Mouse (Mus musculus): ENCODE results near the gene Lkaaear1.

Gene Lkaaear1

DNA sequence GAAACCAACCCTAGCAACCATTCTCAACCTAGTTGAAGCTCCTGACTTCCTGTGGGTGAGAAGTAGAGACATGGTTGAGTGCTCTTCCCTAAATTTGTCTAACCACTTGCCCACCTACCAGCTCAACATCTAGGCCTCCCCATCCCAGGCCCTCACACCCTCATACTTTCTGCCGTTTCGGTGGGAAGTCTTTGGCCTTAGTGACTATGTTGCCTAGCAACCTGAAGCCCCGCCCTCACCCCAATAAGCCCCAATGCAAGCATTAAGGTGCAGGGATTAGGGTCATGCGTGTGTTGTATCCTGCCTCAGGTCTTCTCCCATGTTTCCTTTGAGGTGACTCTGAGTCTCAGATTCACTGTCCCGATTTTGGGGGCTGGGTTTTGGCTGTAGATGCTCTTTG, at the start of gene Lkaaear1:
Gene Lkaaear1, minus strand, starts transcription at position 202 of the 400 bp plus-strand sequence.
- CTCF ChIA-PET: no interaction called here
- POLR2A ChIA-PET: interaction anchor here in 3 of 4 experiments (0.8 to 1.4 kb wide), 4 partner anchors 9 to 39 kb away, joined by 3 to 4 read pairs (median 4); no protein-coding TSS in a partner anchor

DNA sequence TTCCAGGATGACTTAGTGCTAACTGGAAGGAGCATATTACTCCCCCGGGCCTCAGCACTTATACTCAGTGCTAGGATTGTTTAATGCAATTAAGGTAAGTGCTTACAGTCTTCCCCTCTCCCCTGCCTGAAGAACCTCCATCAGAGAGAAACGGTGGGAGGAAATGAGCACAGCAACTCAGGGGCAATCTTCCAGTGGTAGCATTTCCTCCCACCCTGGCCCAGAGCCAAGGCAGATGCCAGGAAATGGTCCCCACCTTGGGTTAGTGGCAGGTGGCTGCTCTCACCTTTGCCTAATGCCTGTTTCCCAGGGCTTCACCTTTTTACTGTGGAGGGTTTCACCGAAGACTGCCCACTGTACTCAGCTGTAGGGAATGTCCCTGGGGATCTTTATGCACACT, 31.8 kb upstream of the Lkaaear1 start:
- ChIA-PET POLR2A (interaction anchor here in 1 of 4 experiments (0.6 kb wide), 2 partner anchors 173 to 942 kb away, joined by 3 read pairs; no protein-coding TSS in a partner anchor), CTCF (interaction anchor here in 1 of 4 experiments (1.3 kb wide), 1 partner anchor 48 kb away, joined by 4 read pairs; no protein-coding TSS in a partner anchor)

DNA sequence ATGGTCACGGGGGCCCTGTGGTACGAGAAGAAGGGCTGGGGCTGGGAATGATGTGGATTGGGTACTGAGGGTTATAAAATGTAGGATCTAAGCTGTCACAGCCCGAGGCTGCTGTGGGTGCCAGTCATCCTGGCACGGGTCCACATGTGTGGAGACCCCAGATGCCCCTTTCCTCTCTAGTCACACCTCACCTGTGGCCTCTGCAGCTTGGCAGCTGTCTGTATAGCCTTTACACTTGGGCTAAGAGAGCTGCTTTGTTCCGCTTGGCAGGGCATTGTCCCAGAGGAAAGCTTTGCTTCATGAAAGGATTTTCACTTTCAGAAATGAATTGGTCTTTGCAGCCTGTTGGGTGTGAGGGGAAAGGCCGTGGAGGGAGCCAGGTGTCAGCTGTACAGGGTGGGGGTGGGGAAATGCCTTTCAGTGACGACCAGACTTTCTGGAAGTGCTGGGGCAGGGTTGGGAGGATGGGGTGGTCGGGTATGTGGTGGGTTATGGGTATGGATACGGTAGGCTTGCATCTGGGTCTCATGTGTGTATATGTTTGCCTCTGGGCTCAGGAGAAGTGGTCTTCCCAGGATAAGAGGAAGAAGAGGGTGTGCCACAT, 29.5 kb upstream of the Lkaaear1 start:
- ChIA-PET POLR2A (no interaction called here), CTCF (interaction anchor here in 2 of 4 experiments (0.5 to 0.9 kb wide), 5 partner anchors 14 to 1169 kb away, joined by 3 to 4 read pairs (median 4); partner anchors contain the start of gene Tcea2 (in 1 of the 2))

DNA sequence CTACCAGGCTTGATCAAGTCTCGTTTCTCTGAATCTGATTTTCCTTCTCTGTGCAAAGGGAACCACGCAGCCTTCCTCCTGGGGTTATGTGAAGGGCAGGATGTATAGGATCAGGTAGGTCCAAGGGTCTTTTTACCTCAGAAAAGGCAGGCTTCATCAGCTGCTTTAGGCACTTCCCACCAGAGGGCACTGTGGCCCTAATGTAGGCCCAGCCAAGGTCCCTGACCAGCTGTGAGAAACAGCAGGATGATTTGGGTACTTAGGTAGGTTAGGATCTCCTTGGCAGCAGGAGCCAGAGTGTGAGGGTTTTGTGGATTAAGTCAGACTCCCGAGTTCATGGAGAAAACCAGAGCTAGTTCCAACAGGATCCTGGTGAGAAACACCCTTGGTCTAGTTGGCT, 24.0 kb upstream of the Lkaaear1 start:
- ChIA-PET POLR2A (no interaction called here), CTCF (interaction anchor here (0.6 to 2.2 kb wide), 14 partner anchors 14 to 147 kb away, joined by 3 to 25 read pairs (median 3); partner anchors contain the start of genes Polr3k (in 1 of the 4), Sox18 (in 1 of the 4) and Tcea2 (in 1 of the 4))

DNA sequence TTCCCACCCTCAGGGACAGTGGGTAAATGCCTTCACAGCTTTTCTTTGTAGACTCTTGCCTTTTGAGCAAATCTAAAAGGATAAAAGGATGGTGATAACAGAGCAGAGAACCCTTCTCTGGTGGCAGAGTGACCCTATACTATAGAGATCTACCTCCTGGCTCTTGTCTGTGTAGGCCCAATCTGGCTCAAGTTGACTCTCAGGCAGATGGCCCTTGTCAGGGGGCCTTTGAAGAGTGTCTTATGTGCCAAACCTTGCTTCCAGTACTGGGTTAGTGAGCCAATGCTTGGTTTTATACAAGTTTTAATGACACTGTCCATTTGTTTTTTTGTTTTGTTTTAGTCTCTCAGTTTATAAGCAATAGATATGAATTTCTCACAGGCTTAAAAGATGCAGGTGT, 23.0 kb upstream of the Lkaaear1 start:
- POLR2A ChIA-PET: no interaction called here
- CTCF ChIA-PET: no interaction called here

DNA sequence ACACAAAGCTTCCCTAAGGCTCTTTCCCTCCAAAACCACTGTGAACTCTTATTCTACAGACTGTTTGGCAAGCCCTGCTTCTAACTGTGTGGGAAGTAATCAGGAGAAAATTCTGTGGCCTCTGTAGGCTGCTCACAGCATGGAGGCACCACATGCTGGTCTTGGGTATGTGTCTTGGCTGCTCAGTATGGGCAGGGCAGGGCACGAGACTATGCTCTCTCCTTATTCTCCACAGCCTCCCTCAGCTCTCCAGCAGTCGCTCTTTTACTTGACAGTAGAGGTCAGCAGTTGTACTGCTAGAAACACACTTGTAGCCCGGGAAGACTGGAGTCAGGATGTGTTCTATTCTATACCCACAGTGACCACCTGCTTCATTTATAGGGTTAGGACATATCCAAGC, 21.8 kb upstream of the Lkaaear1 start:
- ChIA-PET CTCF (interaction anchor here in 2 of 4 experiments (0.6 to 2.1 kb wide), 2 partner anchors 146 to 1496 kb away, joined by 4 to 7 read pairs; no protein-coding TSS in a partner anchor), POLR2A (interaction anchor here in 1 of 4 experiments (1.2 kb wide), 1 partner anchor 33 kb away, joined by 4 read pairs; no protein-coding TSS in a partner anchor)

DNA sequence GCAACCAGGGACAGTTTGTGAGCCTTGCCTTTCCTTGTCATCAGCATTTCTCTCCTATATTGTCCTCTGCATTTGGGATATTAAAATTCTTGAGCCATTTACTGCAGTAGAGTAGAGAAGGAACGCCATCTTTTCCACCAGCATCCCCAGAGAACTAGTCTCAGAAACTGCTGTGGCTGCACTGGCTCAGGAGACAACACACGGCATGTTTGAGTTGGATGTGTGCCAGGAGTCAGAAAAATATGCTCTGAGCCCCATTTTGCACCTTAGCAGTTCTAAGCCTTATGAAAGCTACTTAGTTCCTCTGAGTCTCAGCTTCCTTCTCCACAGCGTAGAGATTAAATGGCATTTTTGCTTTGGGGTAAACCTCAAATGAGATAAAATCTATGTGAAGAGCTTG, 18.7 kb upstream of the Lkaaear1 start:
- ChIA-PET POLR2A (no interaction called here), CTCF (no interaction called here)

DNA sequence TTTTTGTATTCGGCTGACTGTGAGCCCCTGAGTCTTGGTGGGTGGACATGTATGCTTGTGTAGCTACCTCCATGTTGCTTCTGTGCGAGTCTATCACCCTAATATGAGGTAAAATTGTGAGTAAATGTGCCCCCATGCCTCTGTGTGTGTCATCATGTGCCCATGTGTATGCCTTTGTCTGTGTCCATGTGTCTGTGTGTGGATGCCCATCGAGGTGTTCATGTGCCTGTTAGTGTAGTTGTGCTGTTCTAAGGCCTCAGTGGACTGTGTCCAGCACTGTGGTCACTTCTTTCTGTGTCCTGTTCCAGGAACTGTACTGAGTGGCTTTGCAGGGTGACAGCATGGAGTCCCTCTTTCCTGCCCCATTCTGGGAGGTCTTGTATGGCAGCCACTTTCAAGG, 17.1 kb upstream of the Lkaaear1 start:
- POLR2A ChIA-PET: interaction anchor here (0.7 kb wide), 7 partner anchors 31 to 456 kb away, joined by 3 to 7 read pairs (median 5); no protein-coding TSS in a partner anchor

DNA sequence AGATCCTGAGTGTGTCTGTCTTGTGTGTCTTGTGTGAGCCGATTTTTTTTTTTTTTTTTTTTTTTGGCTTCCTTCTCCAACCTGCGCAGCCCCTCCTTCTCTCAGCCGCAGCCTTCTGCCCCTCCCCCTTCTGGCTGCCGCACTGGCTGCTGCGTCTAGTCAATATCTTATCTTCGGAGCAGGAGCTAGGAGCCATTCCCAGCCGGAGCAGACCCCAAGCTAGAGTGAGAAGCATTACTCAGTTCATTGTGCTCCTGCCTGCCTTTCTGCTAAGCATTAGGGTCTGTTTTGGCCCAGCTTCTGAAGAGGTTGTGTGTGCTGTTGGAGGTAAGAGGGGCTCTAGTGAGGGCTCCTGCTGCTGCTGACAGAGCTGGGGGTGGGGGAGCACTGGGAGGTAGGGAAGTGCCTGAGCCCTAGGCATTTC, 16.7 kb upstream of the Lkaaear1 start, which contains the start of gene Oprl1:
Gene Oprl1, plus strand, starts transcription at position 114 of the 424 bp plus-strand sequence.
- POLR2A ChIA-PET: interaction anchor here (0.7 kb wide), 7 partner anchors 31 to 456 kb away, joined by 3 to 7 read pairs (median 5); no protein-coding TSS in a partner anchor
- CTCF ChIA-PET: interaction anchor here in 3 of 4 experiments (0.6 to 1.0 kb wide), 4 partner anchors 10 to 170 kb away, joined by 3 to 14 read pairs (median 4); no protein-coding TSS in a partner anchor

More for the DNA sequence above, 17.1 kb upstream of the Lkaaear1 start:
- CTCF ChIA-PET: interaction anchor here in 3 of 4 experiments (0.6 to 1.0 kb wide), 4 partner anchors 11 to 170 kb away, joined by 3 to 14 read pairs (median 4); no protein-coding TSS in a partner anchor

DNA sequence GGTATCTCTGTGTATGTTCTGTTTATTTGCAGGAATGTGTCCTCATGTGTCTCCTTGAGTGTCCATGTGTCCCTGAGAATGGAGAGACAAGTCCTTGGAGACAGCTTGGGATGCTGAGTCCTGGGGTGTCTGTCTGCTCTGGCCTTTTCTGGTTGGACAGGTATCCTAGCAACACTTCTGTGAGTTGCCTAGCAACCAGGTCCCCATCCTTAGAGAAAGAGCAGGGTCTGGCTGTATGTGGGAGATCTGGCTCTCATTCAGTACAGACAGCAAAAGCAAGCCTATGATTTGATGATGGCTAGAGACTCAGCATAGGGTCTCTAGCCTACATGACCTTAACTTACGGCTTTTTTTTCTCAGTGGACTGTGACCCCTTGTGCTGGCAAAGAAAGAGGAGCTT, 15.5 kb upstream of the Lkaaear1 start:
- CTCF ChIA-PET: interaction anchor here in 1 of 4 experiments (0.6 to 0.9 kb wide), 2 partner anchors 14 to 104 kb away, joined by 3 to 4 read pairs; no protein-coding TSS in a partner anchor
- POLR2A ChIA-PET: no interaction called here

DNA sequence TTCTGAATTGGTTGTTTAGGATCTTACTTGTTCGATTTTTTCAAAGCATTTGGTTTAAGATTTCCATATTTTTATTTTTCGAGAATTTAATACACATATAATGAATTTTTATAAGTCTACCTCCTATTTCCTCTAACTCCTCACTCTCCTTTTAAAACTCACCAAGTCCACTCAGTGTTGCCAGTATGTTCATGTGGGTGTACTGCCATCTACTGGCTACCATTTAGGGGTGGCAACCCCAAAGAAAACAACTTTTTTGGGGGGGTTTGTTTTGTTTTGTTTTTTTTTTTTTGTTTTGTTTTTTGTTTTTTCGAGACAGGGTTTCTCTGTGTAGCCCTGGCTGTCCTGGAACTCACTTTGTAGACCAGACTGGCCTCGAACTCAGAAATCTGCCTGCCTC, 8.4 kb upstream of the Lkaaear1 start:
- CTCF ChIA-PET: interaction anchor here (0.6 to 1.6 kb wide), 13 partner anchors 28 to 487 kb away, joined by 3 to 11 read pairs (median 4); partner anchors contain the start of genes Fndc11 (in 1 of the 4) and Samd10 (in 1 of the 4)
- POLR2A ChIA-PET: no interaction called here

DNA sequence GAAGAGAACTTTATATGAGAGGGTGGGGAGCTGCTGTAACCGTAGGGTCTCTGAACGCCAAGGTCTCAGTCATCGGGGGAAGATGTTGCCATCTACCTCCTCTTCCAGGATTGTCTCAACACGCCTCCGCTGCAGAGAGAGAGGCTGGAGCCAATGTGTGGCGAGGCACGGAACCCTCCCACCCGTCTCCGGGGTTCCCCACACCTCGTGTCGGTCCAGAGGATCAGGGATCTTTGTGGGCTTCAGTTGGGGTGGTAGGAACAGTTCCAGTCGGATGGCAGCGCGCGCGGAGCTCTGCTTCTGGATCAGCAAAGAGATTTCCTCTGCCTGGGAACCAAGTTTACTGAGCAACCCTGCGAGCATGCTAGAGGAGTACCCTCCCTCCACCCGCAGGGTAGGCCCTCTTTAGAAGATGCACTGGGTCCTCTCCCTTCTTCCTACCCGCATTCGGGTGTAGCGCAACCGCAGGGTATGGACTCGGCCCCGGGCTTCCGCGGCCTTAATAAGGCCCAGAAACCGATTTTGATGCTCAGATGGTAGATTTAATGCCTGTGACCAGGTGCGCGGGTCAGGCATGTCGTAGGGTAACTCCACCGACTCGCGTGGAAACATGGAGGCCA, 1.3 kb downstream of the Lkaaear1 start:
- ChIA-PET POLR2A (interaction anchor here in 3 of 4 experiments (0.6 to 1.7 kb wide), 8 partner anchors 17 to 429 kb away, joined by 3 to 4 read pairs (median 4); partner anchors contain the start of genes Polr3k (in 1 of the 3) and Tcea2 (in 1 of the 3)), CTCF (interaction anchor here in 1 of 4 experiments (1.2 kb wide), 1 partner anchor 18 kb away, joined by 5 read pairs; no protein-coding TSS in a partner anchor)

DNA sequence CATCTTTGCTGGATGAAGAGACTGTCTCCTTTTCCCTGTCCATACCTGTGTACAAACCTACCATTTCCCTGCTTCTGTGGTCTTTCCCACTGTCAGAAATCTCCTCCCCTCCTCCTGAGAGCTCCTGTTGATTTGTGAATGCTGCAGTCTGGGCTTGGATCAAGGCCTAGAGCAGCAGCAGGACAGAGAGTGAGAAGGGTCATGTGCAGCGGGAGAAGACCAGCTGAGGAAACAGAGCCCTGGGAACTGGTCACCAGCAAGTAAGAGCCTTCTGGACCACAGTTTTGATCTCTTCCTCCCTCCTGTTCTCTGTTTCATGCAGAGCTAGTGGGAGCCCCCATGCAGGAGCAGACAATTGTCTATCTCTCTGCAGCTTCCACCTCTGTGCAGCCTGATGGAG, 2.5 kb downstream of the Lkaaear1 start:
- ChIA-PET CTCF (no interaction called here), POLR2A (interaction anchor here in 2 of 4 experiments (0.5 to 0.6 kb wide), 2 partner anchors 36 to 1211 kb away, joined by 3 to 5 read pairs; no protein-coding TSS in a partner anchor)

DNA sequence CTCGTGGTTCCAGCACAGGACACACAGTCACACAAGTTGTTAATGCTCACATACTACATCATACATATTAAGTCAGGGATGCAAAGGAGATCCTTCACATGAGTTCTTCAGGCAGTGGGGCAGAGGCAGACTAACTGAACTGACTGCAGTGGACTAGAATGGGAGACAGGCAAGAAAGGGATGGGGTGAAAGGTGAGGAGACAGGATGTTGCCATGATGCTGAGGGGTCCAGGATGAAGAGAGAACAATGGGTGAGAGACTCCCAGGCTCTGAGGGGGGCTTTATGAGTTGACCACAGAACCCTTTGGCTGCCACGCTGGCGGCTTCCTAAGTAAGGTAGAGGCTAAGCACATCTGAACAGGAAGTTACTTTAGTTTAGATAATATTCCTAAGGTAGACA, 3.7 kb downstream of the Lkaaear1 start:
- CTCF ChIA-PET: interaction anchor here in 1 of 4 experiments (1.2 kb wide), 1 partner anchor 16 kb away, joined by 8 read pairs; no protein-coding TSS in a partner anchor
- POLR2A ChIA-PET: interaction anchor here in 2 of 4 experiments (1.1 to 2.9 kb wide), 4 partner anchors 14 to 93 kb away, joined by 3 to 17 read pairs (median 8); partner anchors contain the start of gene Tcea2 (in 1 of the 2)

DNA sequence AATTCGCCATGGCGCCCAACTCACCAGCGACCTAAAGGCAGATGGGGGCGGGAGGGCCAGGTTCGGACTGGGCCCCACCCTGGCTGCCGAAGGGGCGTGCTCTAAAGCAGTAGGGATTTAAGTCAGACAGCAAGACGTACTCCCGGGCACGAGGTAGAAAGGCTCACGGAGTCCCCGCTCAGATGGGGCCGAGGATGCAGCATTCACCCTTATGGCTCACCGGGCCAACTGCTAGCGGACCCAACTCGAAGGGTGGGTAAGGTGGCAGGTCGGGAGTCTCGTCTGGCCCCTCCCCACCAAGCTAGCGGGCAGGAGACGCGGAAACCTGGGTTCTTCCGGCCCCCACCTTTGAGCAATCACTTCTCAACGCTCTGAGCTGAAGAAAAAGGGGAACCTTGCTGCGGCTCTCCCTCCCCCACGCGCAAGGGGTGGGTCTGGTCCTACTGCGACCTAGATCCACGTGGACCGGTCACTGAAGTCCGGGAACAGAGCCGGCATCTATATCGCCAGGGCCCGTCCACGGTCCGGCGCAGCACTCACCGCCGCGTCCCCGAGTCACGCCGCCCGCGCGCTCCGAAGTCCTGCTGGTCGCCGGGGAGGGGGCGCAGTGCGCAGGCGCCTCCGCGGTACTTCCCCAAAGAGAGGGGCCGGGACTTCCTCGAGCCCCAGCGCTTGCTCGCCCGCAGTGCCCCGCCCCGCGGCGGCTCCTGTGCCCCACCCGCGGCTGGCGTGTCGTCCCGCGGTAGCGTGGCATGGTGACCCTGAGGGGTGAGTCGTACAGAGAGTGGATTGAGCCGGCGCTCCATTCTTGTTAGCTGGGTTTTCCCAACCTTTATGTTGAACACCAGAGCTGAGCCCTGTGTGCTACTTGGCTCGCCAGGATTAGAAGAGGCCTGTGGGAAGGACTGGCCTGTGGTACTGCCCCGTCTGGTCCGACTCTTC, 4.6 kb downstream of the Lkaaear1 start, which contains the start of gene Rgs19:
Gene Rgs19, minus strand, starts transcription at position 639 of the 942 bp plus-strand sequence.
- POLR2A ChIA-PET: interaction anchor here in 3 of 4 experiments (0.8 to 2.9 kb wide), 10 partner anchors 11 to 100 kb away, joined by 3 to 17 read pairs (median 5); partner anchors contain the start of genes Tcea2 (in 3 of the 3) and Sox18 (in 1 of the 3)
- CTCF ChIA-PET: interaction anchor here in 2 of 4 experiments (1.1 to 1.2 kb wide), 2 partner anchors 15 to 126 kb away, joined by 3 to 8 read pairs; no protein-coding TSS in a partner anchor

DNA sequence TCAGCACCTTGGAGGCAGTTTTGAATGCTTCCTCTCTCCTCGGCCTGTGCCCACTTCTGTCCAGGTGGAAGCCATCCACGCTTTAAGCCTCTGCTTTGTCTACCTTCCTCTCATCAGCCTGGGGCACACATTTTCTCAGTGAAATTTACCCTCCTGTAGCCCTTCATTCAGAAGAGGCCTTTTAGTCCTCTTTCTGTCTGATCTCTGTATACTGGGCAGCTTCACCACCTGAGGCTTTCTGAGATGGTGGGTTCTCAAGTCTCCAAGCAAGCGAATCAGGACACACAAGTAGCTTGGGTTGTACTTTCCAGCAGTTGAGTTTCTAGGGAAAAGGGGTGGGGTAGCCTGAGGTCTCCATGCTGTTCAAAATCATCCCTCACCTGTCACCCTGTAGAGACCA, 5.9 kb downstream of the Lkaaear1 start:
- POLR2A ChIA-PET: interaction anchor here in 3 of 4 experiments (0.7 to 2.9 kb wide), 9 partner anchors 9 to 87 kb away, joined by 3 to 17 read pairs (median 5); partner anchors contain the start of gene Tcea2 (in 3 of the 3)

DNA sequence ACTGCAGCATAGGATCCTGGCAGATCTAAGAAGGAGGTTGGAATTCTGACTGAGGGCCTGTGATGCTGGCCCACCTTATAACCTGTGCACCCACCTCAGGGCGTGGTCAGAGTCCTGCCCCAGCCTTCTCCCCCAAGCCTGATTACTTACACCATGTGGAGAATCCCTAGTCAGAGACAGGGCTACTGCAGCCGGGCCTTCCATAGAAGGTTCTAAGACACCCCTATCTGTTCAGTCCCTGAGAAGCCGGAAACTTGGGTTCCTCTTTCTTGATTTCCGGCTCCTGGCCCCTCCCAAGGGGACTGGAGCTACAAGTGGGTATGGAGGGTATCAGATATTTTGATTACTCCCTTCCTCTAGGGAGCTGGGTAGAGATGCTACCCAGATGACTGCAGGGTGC, 6.7 kb downstream of the Lkaaear1 start:
- POLR2A ChIA-PET: interaction anchor here in 1 of 4 experiments (0.9 to 2.9 kb wide), 4 partner anchors 11 to 18 kb away, joined by 3 to 12 read pairs (median 8); partner anchors contain the start of gene Tcea2
- CTCF ChIA-PET: interaction anchor here in 2 of 4 experiments (1.7 to 2.5 kb wide), 2 partner anchors 12 kb away, joined by 7 to 8 read pairs; partner anchors contain the start of gene Tcea2 (in 1 of the 2)

More for the DNA sequence above, 5.9 kb downstream of the Lkaaear1 start:
- CTCF ChIA-PET: interaction anchor here in 2 of 4 experiments (1.0 to 1.7 kb wide), 2 partner anchors 13 to 14 kb away, joined by 4 to 7 read pairs; no protein-coding TSS in a partner anchor
